Mouse (Mus musculus) ES-E14 (cell line): ENCODE data around the gene Nags.

ENCODE experiments used
- CHD2 ChIP-seq: IDR thresholded peaks from 2 replicates; pipeline ENCODE4 v1.6.1; 2014; ENCODE audit warnings: mild to moderate bottlenecking, low read depth, low read length, inconsistent platforms
- HCFC1 ChIP-seq: IDR thresholded peaks from 2 replicates; pipeline ENCODE4 v1.6.1; 2012; ENCODE audit warnings: low read length, inconsistent platforms, borderline replicate concordance; ENCODE audit not compliant: insufficient read depth
- ZNF384 ChIP-seq: IDR thresholded peaks from 2 replicates; pipeline ENCODE4 v1.6.1; 2012; ENCODE audit warnings: low read depth, low read length, inconsistent platforms

- TF ChIP-seq CHD2 (no peak), ZNF384 (no peak), HCFC1 (no peak)
Observed at GRCm38 (mm10) chr11:102184253-102184645, 38.9 kb downstream of the Nags start.
